Mouse (Mus musculus): ENCODE data around the gene Vmo1.
"Not testable (repeated sequence)": the region's sequence is repeated elsewhere in the genome, so short reads cannot be mapped to it uniquely, and the experiment has no call there.

Gene Vmo1

DNA sequence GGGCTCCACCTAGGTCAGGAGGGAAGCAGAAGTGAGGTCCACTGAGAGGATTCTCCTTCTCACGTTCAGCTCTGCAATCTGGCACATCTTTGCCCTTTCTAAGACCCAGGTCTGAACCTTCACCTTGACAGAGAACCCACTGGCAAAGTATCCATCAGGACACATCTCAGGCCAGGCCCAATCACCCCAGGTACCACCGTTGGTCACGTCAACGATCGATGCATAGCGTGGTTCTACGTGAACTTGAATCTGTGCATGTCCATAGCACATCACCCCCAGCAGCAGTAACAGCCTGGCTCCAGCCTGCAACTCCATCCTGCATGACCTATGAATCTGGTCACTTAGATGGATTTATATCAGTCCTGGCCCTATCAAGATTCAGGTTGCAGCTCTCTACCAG is at the start of gene Vmo1:
Gene Vmo1, minus strand, starts transcription at position 329 of the 400 bp plus-strand sequence.
- CTCF ChIA-PET = no interaction called here

GRCm38 (mm10) chr11:70563470-70564275 is 49.3 kb upstream of the Vmo1 start:
- CTCF ChIA-PET = no interaction called here

GRCm38 (mm10) chr11:70562995-70563469 is 48.6 kb upstream of the Vmo1 start:
- CTCF ChIA-PET = no interaction called here

GRCm38 (mm10) chr11:70562287-70562994 is 48.0 kb upstream of the Vmo1 start, which contains the start of gene Mink1:
Mink1 (plus strand) TSS chr11:70562881.
- CTCF ChIA-PET = no interaction called here

DNA sequence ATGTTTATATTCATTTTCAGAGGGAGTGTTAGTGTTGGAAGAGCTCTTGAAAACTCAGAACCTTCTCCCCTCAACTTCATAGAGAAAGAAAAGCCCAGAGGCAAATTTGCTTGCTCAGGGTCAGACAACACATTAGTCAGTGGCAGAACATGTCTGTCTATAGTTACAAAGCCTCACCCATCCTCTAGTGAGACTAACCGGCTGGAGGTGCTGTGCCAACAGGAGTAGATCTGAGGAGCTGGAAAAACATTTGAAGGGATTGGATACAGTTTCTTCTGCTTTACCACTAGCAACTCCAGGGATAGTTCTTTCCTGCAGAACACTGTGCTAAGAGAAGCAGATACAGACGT is 47.5 kb upstream of the Vmo1 start:
- CTCF ChIA-PET = no interaction called here

- CTCF ChIA-PET = no interaction called here
These were observed 43.1 kb upstream of the Vmo1 start for GRCm38 (mm10) chr11:70557545-70557944.

GRCm38 (mm10) chr11:70553940-70554339 is 39.5 kb upstream of the Vmo1 start:
- CTCF ChIA-PET = no interaction called here

GRCm38 (mm10) chr11:70551526-70551925 is 37.1 kb upstream of the Vmo1 start:
- CTCF ChIA-PET = no interaction called here

- CTCF ChIA-PET = no interaction called here
These were observed 30.1 kb upstream of the Vmo1 start for GRCm38 (mm10) chr11:70544496-70544895.

- CTCF ChIA-PET = interaction anchor here (0.6 kb wide), 1 partner anchor 306 kb away, joined by 4 read pairs; no protein-coding TSS in a partner anchor
These were observed 27.0 kb upstream of the Vmo1 start for GRCm38 (mm10) chr11:70541415-70541814.

- CTCF ChIA-PET = interaction anchor here (0.6 kb wide), 1 partner anchor 306 kb away, joined by 4 read pairs; no protein-coding TSS in a partner anchor
These were observed 26.5 kb upstream of the Vmo1 start for GRCm38 (mm10) chr11:70540928-70541327.

DNA sequence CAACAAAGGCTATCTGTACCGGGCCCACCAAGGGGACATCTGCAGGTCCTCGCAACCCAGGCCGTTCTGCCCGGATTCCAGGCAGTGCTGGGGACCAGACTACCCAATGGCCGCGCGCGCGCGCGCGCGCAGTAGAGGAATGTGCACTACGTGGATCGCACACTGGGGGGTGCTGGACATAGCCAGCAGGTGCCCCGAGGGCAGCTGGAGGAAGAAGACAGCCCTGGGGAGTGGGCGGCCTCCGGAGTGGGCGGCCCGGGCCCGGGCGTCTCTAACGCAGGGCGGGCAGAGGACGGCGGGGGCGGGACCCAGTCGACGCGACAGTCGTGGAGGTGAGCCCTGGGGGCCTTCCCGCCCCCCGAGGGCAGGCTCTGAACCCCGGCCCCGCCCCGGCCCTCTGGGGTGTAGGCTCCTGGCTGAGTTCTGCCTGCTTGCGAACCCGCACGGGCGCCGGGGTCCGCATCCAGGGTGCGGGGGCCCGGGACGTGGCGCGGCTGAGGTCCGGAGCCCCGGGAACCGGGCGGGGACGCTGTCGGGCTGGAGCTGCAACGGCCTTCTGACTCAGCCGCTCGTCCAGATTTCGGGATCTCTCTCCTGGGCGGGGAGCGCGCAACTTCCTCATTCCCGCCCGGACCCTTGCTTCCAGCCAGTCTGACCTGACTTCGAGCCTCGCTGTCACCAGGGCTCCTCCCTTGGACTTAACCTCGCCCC is 25.6 kb upstream of the Vmo1 start, which contains the start of gene Pld2:
Gene Pld2, plus strand, starts transcription at position 188 of the 711 bp plus-strand sequence.
- CTCF ChIA-PET = no interaction called here

DNA sequence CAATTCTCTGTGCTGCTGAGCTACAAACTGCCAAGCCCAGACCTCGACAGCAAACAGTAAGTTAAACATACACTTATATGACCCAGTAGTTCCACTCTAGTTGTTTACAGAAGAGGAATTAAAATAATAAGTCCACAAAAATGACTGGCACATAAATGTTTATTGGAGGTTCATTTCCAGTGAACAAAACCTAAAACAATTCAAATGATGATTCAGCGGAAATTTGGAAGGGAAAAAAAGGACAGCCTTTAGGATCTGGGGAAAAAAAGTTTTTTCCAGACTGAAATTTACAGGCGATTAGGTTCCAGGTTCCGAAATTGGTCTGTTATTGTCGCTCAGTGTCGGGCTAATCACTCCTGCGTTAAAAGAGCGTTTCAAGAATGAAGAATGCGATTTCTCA is 25.0 kb upstream of the Vmo1 start:
- CTCF ChIA-PET = interaction anchor here (0.7 kb wide), 1 partner anchor 20 kb away, joined by 3 read pairs; the partner anchor contains the start of gene Gltpd2

DNA sequence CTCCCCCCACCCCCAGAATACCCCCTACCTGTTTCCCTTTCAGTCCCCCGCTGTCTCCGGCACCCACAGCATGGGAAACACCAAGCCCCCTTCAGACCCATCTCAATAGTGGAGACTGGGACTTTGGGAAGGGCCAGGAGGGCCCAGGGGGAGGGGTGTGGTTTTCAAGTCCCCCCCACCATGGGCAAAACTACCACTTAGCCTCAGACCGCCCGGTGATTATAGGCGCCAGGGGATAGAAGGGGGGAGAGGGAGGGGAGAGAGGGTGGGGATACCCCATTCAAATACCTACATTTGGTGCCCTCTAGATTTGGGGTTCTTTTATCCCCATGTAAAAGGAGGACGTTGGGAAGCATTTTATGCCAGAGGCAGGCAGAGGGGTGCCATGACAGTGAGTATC is 18.4 kb upstream of the Vmo1 start, which contains the start of gene Gm40193:
Gene Gm40193, minus strand, starts transcription at position 101 of the 400 bp plus-strand sequence.
- CTCF ChIA-PET = no interaction called here

- CTCF ChIA-PET = interaction anchor here (0.7 kb wide), 1 partner anchor 235 kb away, joined by 3 read pairs; no protein-coding TSS in a partner anchor
These were observed 16.6 kb upstream of the Vmo1 start for GRCm38 (mm10) chr11:70531065-70531464.

DNA sequence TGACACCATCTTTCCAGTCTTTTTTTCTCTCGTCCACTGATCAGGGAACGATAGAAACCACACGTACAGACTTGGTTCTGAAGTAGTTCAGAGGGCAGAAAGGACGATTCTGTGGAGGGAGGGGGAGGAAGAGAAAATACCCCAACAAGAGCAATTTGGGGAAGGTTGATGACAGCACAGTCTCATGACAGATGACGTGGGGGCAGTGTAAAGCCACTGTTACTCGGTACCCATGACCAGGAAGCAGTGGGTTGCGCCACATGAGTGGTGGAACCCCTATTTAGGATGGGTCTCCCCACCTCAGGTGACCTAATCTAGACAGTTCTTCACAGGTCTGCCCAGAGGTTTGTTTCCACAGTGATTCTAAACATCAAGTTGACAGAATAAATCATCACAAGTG is 14.2 kb upstream of the Vmo1 start:
- CTCF ChIA-PET = interaction anchor here (0.5 kb wide), 1 partner anchor 95 kb away, joined by 3 read pairs; no protein-coding TSS in a partner anchor

DNA sequence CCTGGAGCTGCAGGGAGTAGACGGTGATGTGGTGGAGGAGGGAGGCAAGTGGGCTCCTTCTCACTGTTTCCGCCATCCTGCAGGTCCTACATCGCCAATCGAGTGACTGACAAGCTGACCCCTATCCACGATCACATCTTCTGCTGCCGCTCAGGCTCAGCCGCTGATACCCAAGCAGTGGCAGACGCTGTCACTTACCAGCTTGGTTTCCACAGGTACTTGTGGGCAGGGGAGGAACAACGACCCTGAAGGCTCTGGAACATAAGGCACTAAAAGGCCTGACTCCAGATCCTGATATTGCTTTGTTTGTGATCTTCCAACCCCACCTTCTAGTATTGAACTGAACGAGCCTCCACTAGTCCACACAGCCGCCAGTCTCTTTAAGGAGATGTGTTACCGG is 11.8 kb upstream of the Vmo1 start:
- CTCF ChIA-PET = no interaction called here

DNA sequence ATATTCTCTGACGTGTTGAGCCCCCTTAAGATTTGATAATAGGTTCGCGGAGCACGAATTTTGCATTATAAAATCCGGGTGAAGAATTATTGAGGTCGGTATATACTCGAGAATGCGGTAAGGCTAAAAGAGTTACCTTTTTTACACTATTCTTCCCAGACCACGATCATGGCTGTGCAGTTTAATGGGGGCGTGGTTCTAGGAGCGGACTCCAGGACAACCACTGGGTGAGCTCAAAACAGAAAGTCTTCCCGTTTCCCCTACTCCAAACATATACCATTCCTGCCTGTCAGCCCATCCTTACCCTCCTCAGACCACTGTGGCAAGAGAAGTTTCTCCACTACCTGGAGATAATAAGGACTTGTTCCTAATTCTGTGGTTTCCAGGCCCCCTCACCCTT is 11.3 kb upstream of the Vmo1 start:
- CTCF ChIA-PET = no interaction called here

DNA sequence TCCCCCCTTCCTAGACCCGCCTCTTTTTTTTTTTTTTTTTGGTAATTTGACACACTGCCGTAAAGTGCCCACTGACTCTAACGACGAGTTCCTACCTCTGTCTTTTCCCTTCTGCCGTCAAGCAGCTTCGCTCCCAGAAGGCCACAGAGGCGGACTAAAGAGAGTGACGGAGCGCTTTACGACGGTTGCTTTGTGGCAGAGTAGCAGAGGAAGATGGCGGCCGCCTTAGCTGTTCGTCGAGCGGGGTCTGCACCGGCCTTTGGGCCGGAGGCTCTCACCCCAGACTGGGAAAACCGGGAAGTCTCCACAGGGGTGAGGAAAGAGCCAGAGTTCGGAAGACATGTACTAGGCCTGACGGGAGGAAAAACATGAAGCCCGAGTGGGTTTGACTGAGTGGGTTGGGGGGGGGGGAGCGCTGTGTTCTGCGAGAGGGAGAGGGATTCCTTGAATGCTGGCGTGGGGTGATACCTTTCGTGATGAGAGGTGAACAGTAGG is 10.8 kb upstream of the Vmo1 start, which contains the start of gene Psmb6:
Gene Psmb6, plus strand, starts transcription at position 184 of the 495 bp plus-strand sequence.
- CTCF ChIA-PET = interaction anchor here (0.6 kb wide), 1 partner anchor 175 kb away, joined by 3 read pairs; the partner anchor contains the start of gene Inca1

DNA sequence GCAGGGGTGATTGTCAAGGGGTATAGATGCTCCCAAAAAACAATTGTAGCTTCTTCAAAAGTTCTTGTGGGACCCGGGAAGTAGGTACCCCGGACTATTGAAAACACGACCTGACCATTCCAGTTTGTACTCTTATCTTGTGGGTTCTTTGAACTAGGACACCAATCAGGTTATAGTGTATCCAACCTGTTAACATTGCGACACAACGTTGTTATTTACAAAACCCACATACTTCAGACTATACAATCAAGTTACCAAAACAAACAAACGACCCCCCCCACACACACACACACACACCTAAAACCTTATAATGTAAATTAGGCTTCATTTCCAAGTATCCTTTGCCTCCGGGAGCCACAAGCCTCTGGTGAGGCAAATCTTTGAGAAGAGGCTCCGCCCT is 10.4 kb upstream of the Vmo1 start:
- CTCF ChIA-PET = interaction anchor here (0.6 kb wide), 1 partner anchor 175 kb away, joined by 3 read pairs; the partner anchor contains the start of gene Inca1

DNA sequence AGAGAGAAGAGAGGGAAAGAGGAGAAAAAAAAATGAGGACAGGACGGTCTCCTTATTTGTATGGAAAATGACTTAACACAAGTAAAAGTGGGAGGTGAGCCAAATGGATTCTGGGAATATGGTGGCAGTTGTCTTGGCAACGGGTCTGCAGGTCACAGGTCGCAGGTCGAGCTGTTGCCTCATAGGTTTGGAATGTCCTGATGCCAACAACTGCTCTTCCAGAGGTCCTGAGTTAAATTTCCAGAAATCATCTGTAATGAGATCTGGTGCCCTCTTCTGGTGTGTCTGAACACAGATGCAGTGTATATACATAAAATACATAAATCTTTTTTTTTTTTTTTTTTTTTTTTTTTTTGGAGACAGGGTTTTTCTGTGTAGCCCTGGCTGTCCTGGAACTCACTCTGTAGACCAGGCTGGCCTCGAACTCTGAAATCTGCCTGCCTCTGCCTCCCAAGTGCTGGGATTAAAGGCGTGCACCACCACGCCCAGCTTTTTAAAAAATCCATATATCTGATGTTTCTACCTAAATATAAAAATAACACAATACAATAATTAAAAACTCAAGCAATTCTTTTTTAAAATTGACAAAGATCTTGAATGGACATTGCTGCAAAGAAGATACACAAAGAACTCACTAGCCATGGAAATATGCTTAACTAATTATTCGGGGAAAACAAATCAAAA is 9.0 kb upstream of the Vmo1 start:
- CTCF ChIA-PET = not testable (repeated sequence)

Measured in spleen, embryonic (tissue).